Mouse (Mus musculus) kidney, adult 11 months (tissue): ENCODE data around the gene Gm10974.
A peak's percentile ranks its signal among the peaks of the same experiment; 100 is the strongest.

Experiments
- DNase-seq: peaks from one replicate; pipeline ENCODE4 v3.0.0; 2022

The Gm10974 gene

DNA sequence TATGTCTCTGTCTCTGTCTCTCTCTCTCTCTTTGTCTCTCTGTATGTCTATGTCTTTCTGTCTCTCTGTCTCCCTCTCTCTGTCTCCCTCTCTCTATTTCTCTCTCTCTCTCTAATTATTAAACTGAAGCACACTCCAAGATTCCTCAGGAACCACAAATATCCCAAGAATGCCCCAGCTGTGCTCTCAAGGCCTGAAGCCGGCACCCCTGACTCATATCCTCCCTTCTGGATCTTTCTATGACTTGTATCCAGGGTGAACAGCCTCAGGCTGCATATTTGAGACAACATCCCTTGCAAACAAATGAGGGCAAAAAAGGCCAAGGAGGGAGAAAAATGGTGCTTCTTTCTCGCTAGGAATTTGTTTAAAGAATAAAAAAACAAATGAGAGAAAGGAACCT lies at the start of gene Gm10974:
TSS of gene Gm10974 (plus strand) at position 2 of the 400 bp plus-strand sequence.
- DNase-seq, result peak; percentile 47

DNA sequence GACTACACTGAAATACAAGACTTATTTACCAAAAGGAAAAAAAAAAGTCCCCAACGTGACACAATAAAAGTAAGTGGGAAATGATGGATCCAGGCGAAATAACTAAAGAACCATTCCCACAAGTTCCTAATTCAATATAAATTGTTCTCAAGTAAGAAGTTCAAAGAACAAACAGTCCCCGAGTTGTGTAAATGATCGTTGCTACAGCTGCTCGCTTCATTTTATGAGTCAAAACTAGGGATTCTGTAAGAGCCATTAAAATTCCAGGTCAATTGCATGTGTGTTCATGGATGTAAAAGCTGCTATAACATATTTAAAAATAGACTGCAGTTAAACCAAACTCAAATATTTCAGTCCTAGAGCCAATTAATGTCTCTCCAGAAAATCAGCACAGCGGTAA lies 47.6 kb upstream of the Gm10974 start:
- DNase-seq, result no peak

DNA sequence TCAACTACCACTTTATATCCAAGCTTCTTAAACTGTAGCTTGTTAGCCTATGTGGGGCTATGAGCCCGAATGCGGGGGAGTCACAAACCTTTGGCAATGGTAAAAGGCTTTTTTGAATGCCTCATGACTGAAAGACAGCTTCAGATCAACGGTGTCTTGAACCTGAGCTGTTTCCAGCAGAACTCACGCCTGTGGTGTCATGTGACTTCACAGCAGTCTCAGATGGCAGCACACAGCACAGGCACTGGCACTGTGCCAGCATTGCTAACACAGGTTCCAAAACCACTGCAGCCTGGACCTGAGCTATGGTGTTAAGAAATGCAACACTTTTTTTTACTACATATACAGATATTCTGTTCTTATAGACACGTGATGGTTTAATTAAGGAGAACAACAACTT lies 44.7 kb upstream of the Gm10974 start:
- peak; percentile 52 for DNase-seq

DNA sequence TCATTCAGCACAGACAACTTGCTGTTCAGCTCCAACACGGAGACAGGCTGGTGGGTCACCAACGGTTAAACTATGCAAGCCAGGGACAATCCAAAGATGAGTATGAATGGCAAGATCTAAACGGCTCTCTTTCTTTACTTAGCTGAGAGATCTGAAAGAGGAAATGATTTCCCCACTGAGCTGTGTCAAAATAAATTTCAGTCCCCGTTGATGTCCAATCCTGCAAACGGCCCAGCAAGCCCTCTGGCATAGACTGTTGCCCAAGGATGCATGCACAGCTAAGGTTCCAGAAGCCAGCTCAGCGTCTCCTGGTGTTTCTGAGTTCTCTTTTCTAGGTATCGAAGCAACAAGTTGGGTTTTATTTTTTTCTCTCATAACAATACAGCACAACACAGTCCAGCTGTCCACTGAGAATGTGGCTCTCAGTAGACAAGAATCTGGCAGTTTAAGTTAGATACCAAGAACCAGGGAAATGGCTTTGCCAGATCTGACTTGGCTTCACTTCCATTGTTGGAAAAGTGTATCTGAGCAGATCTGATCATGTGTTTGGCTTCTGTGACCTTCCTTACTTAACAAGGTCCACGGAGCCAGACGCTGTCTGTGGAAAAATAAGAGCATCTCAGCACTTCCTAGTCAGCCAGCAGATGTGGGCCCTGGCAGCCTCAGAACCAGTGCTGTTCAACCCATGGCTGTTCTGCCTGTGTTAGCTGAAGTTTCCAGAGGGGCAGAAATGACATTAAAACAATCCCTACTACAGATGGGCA lies 42.3 kb upstream of the Gm10974 start:
- DNase-seq, result no peak

DNA sequence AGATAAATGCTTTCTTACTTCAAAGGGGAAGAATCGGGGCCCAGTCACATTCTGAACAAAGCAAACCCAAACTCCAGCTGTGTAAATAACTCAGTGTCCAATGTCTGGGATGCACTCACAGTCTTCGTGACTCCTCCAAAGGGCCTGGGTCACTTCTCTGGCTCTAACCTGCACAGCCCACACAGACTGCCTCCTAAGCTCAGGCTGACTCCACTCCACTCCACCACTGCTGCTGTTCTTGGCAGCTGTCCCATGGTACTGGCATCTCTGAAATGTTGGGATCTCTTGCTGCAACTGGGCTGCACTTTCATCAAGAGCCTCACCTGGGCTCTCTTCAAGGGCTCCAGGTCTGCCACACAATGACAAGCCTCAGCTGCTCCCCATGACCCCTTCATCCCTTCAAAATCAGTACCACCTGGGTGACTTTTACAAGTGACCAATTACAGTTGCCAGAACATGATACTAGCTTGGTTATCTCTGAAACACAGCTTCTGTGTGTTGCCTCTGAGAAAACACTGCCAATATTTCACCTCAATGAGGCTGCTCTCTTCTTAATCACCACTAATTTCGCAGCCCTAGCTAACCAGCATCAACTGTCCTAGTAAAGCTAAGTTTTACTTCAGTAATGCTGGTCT lies 40.2 kb upstream of the Gm10974 start:
- DNase-seq, result no peak

DNA sequence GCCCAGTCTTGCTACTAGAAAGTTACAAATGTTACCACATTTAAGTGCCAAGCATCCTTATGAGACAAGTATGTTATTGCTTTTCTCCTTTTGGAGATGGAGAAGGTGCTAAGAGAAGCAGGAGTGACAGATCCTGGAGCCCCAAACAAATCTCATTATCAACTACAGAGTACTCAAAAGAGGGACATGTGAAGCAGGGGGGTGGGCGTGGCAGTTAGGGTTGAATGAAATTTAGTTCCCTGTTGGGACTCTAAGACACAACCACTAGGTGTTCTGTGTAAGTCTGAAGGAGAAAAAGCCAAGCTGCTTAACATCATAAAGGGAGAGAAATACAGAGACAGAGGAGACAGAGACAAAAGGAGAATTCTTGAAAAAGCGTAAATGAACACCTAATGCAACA lies 38.2 kb upstream of the Gm10974 start:
- no peak for DNase-seq

DNA sequence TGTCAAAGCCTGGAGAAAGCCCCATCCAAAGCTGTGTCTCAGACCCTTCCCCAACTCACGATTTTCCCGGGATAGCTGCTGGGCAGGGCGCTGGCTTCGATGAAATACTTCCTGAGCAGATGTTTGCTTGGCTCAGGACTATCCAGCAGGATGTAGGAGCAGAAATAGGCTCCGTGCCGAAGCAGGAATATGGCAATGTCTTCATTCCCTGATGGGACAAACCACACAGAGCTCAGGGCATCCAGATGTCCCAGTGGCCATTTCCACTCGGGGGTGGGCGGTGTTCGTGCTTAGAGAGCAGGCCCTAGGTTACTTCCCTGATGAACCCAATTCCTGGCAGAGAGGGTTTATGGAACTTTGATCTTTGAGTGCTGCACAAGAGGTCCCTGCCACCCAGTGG lies 35.1 kb upstream of the Gm10974 start:
- DNase-seq, result no peak

DNA sequence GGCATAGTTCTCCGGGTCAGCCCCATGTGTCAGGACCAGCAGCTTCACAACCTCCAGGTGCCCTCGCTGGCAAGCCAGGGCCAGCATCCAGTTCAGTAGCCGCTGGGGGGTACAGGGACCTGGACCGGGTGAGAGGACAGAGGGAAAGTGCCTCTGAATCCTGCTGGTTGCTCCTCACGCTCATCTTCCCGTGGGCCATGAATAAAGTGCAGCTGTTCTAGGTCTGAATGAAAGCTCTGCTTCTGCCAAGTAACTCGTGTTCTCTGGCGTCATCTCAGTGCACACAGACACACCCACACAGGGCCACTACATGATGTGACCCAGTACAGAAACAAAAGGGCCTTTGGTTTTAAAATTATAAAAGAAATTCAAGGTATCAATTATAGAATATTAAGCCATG lies 33.4 kb upstream of the Gm10974 start:
- DNase-seq, result no peak

DNA sequence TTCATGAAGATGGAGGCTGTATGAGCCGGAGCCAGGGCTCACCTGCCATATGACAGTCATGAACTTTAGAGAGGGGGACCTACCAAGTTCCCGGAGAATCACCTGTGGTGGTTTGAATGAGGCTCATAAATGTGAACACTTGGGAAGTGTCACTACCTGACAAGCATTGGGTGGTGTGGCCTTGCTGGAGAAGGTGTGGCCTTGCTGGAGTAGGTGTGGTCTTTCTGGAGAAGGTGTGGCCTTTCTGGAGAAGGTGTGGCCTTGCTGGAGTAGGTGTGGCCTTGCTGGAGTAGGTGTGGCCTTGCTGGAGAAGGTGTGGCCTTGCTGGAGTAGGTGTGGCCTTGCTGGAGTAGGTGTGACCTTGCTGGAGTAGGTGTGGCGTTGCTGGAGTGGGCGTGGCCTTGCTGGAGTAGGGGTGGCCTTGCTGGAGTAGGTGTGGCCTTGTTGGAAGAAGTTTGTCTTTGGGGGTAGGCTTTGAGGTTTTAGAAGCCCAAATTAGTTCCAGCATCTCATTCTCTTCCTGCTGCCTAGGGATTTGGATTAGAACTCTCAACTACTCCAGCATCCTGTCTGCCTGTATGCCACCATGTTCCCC lies 31.7 kb upstream of the Gm10974 start:
- DNase-seq, result no peak

DNA sequence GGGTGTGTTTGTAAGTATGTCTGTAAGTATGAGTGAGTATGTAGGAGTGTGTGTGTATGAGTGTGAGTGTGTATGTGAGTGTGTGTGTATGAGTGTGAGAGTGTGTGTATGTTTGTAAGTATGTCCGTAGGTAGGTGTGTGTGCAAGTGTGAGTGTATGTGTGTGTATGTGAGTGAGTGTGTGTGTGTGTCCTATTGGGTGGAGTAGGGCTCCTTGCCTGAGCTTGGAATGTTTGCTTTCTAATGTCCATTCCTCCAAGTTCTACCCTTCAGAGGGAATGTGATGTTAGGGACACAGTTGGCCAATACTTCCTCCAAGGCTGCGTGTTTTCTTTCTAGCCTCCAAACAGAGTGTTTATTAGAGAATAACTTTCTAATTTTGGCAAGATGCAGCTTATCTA lies 28.8 kb upstream of the Gm10974 start:
- no peak for DNase-seq

DNA sequence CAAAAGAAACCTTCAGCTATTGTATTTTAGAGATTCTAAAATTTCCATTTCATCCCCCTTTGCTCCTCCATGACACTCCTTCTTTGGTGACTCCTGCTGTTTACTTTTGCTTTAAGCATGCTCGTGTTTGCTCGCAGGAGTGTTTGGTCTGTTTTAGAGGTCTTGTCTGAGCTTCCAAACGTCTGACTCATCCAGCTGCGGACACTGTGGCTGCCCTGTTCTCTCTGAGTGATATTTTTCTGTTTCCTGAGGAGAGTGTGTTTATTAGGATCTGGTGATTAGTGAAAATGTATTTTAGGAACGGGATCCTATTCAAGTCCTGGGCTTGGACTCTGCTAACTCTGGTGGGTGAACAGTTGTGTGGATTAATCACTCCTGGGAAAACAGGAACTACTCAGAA lies 26.1 kb upstream of the Gm10974 start:
- no peak for DNase-seq

DNA sequence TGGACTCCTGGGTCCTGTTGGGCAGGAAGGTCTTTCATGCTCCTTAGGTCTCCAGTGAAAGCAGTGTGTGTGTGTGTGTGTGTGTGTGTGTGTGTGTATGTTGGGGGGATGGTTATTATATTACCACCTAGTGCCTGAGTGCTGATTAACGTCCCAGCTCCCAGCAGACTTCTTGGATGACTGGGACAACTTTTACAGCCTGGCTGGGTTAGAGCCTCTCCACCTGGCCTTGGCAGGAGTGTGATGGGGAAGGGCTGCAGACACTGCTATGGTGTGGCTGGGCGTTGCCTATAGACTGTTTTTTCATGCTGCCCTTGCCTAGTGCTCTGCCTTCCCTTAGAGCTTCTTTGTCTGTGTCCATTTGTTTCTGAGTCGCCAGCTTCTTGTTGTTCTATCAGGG lies 25.7 kb upstream of the Gm10974 start:
- DNase-seq, result no peak

DNA sequence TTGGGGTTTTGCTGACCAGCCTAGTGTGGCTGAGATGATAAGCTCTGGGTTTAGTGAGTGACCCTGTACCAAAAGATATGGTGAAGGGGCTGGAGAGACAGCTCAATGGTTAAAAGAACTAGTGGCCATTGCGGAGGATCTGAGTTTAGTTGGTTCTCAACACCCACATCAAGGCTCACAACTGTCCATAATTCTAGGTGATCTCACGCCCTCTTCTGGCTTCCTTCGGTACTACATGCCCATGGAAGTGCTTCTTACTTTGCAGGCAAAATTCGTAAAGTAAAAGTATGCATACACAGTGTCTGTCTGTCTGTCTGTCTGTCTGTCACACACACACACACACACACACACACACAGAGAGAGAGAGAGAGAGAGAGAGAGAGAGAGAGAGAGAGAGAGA lies 23.4 kb upstream of the Gm10974 start:
- peak; percentile 17 for DNase-seq

DNA sequence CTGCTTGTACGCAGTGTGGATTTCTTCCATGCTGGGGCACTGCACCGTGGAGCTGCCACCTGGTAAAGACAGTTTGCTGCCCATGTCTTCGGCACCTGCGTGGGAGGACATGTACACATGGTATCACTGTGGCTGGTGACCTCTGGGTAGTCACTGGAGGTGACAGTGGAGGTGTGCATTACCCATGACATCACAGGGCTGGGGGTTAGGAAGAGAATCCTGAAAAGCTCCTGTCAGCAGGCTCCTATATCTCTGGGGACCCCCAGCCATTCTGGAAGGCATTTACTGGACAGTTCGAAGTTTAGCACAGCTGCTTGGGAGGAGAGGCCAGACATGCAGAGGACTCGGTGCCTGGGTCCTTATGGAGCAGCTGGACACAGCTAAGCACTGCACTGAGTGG lies 22.9 kb upstream of the Gm10974 start:
- DNase-seq, result no peak

DNA sequence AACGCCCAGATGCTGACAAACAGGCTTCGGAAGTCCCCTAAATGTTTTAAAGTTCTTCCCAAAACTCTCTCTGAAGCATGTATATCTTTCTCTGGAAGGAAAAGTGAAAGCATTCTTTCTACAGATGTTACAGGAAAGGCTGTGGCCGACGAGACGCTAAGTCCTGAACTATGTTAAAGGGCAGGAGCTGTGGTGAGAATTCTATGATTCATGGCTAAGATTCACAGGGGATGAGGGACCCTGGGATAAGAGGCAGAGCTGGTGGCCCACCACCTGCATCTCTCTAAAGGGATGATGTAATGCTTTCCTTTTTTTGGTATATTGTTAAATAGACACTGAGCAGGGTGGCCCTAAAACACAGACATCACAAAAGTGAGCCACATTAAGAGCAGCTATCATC lies 22.4 kb upstream of the Gm10974 start:
- DNase-seq, result no peak

DNA sequence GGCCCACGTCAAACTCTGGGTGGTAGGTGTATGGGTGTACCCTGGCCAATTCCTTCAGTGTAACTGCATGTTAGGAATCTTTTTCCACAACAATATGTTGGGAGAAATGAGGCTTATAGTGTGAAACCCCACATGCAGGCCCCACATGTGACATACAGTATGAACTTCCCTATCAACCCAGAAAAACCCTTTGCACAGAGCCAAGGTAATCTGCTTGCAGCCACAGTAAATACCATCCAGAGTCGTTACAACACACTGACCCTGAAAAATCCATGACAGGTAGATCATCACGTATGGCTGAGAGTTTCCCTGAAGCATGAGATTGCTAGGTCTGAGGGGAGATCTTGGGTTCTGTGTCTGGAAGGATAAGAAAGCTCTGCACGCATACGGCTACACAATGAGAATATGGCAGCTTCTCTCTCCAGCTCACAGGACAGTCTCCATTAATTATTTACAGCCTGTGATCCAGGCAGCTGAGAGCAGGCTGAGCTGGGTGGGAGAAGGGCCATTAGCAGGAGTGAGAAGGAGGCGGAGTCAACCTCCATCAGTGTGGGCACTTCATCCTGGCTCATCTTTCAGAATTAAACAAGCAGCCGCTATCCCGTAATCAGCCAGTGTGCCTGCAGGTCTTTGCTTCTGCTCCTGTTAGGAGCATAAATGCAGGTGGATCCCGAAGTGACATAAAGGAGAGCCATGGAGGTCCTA lies 18.6 kb upstream of the Gm10974 start:
- DNase-seq, result no peak

DNA sequence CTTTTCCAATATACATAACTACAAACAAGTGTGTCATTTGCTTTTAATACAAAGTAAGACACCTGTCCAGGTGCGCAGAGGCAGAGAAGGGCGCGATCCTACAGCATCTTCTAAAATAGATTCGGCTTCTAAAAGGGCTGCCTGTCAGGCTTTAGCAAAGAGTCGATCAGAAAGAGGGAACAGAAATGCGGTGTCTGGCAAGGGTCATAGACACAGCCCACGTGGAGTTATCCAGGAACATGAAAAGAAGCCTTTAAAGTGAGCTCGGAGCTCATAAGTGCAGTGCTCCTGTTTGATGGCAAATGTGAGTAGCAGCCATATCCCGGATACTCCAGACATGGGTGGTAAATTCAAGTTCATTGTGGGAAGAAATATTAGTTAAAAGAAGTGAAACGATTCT lies 17.1 kb upstream of the Gm10974 start:
- DNase-seq, result no peak

DNA sequence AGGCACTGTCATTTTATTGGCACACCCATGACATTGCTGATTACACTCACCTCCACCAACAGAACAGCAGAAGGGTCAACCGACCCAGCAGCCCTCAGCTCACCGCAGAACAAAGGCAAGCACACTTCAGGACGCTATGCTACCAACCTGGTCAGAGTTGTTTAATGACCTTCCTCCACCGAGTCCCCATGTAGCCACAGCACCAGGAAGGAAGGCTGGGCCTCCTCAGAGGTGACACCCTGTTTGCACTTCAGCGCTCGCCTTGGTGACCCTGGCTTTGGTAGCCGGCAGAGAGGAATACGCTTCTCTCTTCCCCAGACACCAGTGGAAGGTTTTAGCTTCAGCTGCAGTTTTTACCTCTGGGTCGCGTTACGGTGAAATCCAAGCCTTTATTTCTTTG lies 16.0 kb upstream of the Gm10974 start:
- DNase-seq, result no peak

DNA sequence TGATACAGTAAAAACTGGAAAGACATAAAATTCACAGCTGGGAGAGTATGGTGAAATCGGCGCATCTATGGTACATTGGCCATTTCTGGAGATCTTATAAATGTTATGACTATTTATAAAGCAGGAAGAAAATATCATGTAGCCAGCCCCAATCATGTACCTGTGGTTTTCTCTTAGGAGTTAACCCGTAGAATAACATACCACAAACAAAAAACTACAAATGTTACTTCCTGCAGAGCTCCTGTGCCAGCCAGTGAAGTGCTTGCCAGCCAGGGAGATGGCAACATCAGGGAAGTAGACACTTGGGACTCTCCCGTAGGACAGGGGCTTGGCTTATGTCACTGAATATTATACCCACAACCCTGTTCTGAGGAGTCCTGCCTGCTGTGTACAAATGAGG lies 14.6 kb upstream of the Gm10974 start:
- DNase-seq, result no peak

DNA sequence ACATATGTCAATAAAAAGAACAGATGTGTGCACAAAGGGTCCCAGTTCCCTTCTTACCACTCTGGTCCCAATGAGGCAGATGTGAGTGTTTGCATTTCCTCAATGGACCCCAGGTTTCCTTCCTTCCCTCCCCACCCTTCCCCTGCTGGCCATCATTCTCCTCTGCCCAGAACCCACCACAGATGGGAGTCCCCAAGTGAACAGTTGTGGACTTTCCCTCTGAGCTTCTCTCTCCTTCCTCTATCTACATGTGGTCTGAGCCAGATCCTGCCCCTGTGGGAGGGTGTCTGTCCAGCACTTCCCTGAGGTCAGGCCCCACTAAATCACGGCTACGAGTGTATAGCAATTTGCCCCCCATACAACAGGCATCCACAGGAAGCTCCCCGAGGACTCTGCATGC lies 10.8 kb upstream of the Gm10974 start:
- DNase-seq, result no peak

DNA sequence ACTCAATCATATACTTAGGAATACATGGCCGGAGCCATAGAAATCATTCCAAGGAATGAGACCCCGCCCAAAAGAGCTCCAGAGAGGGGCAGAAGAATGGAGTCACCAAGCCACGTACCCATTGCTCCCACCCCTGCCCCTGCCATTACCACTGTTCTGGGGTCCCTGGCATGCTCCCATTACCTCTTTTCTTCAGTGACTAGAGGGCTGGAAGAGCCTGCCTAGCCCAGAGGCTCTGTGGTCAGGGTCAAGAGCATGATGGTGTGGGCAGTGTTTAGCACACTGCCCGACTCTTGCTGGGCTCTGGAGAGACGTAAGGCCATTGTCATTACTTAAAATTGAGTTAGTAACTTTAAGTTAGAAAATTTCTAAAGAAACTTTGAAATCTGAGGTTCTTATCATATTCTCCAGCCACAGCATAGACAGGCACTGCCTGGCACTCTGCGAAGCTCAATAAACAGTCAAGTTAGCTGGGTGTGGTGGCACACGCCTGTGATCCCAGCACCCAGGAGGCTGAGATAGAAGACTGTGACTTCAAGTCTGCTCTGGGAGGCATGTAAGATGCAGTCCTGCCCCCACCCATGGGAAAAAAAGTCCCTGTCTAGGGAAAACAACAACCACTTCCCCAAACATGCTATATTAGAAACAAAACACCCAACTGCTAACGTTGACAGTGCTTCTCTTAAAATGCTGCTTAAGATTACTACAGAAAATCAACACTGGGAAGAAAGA lies 9.7 kb upstream of the Gm10974 start:
- no peak for DNase-seq

DNA sequence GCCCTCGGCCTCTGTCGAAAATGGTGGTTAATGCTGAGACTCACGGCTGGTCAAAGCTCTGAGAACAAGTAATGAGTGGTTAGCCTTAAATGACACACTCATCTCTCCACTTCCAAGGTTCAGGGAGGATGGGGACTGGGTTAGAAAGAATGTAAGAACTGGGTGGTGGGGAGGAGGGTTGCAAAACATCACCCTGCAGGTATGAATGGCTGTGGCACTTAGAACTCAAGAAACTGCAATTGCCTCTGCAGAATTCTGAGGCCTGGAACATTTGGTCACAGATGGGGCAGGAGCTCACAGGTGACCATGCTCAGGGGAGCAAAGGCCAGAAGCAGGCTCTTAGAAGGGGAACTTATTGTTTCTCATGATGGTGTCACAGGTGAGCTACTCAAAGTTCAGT lies 7.2 kb upstream of the Gm10974 start:
- no peak for DNase-seq

DNA sequence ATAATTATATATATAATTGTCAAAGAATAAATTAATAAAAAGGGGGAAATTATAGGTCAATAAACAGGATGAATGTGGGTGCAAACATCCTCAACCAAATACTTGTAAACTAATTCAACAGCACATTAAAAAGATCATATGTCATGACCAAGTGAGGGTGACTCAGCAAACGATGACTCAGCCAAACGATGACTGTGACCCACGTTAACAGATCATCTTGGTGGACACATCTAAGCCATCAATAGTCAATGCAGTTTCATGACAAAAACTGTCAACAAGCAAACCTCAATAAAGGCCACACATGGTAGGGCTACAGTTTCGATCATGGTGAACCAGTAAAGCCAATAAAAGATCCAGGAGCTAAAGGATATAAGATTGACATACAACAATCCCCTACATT lies 6.7 kb upstream of the Gm10974 start:
- no peak for DNase-seq
